Mouse (Mus musculus) testis, adult 2 months (tissue): Measurements from ENCODE around the gene Ugt1a9. TPM values are rescaled to one million over a fixed set of nuclear protein-coding genes. Genes with fewer than 3 reads are reported as not detected.

Source experiments
- H3K27ac ChIP-seq: fragments of 200-500 bp; 2 replicates; pipeline ENCODE4 v1.5.1; 2012; ENCODE audit warnings: low read depth, low read length; ENCODE audit not compliant: control insufficient read depth, insufficient read depth
- H3K27me3 ChIP-seq: fragments of 200-500 bp; 2 replicates; pipeline ENCODE4 v1.6.1; 2012; ENCODE audit warnings: mild to moderate bottlenecking, low read length, moderate library complexity; ENCODE audit not compliant: control insufficient read depth, insufficient read depth
- H3K36me3 ChIP-seq: fragments of 200-500 bp; 2 replicates; pipeline ENCODE4 v1.6.1; 2012; ENCODE audit warnings: mild to moderate bottlenecking, low read length; ENCODE audit not compliant: control insufficient read depth, insufficient read depth
- H3K4me1 ChIP-seq: fragments of 200-500 bp; 2 replicates; pipeline ENCODE4 v1.6.1; 2012; ENCODE audit warnings: low read length; ENCODE audit not compliant: control insufficient read depth, insufficient read depth
- H3K4me3 ChIP-seq: fragments of 200-500 bp; 2 replicates; pipeline ENCODE4 v1.5.1; 2012; ENCODE audit warnings: low read depth, mild to moderate bottlenecking, low read length, moderate library complexity, mixed read lengths; ENCODE audit not compliant: control insufficient read depth
- CTCF ChIP-seq: fragments of 200-500 bp; IDR thresholded peaks from 2 replicates; pipeline ENCODE4 v1.5.1; 2012; ENCODE audit warnings: low read depth, mild to moderate bottlenecking, inconsistent platforms, low read length, moderate library complexity; ENCODE audit not compliant: control insufficient read depth, insufficient read depth, insufficient replicate concordance
- POLR2A ChIP-seq: fragments of 200-500 bp; IDR thresholded peaks from 2 replicates; pipeline ENCODE4 v1.6.1; 2012; ENCODE audit warnings: low read depth, mild to moderate bottlenecking, inconsistent platforms, low read length, moderate library complexity; ENCODE audit not compliant: control insufficient read depth
- polyA plus RNA-seq: library from polyadenylated mRNA; depleted of rRNA; stranded (reverse); fragments of >200 nt; gene quantifications from 2 replicates; pipeline ENCODE4 v1.2.3, GENCODE M21; 2012

The Ugt1a9 gene
- polyA plus RNA-seq, 1 experiment = 0.06 TPM

DNA sequence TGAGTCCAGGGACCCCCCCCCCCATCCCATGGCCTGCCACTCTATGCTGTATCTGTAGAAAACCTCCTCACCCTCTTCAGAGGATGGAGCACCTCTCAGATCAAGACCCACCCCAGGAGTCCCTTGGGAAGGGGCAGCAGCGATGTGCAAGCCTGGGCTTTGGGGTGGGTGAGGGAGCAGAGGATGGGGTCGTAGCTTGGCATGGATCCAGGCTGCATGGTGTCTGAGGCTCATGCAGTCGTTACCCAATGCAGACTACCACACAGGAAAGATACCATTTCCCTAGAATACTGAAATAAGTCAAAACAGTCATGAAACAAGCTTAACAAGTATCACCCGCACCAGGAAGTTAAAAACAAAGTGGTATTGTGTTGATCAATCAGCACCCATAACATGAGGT, 178.1 kb downstream of the Ugt1a9 start:
- H3K27ac ChIP-seq = no peak overlapping the region
- H3K4me1 ChIP-seq = no peaks in the 10 kb centered on the region
- TF ChIP-seq POLR2A (no peak), CTCF (no peak)
- H3K27me3 ChIP-seq = no peaks in the 10 kb centered on the region
- H3K36me3 ChIP-seq = no peaks in the 10 kb centered on the region
- no peak overlapping the region for H3K4me3 ChIP-seq

DNA sequence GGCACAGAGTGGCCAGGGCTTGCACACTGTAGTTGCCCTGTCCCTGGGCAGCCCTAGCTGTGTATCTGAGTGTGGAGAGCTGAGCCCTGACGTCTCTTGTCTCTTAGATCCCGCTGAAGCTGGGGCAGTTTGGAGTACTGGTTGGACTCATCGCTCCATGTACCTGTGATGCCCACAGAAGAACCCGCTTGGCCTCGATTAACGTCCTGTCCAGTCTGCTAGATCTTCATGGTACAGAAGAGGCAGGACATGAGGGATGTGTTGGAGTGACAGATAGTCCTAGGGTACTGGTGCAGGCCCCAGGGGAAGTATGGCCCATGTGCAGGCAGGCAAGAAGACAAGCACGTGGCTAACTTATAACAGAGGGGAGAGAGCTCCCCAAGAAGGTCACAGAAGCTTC, 179.0 kb downstream of the Ugt1a9 start:
- Histone ChIP-seq H3K4me1 (no peaks in the 10 kb centered on the region), H3K27me3 (no peaks in the 10 kb centered on the region), H3K27ac (no peak overlapping the region), H3K36me3 (no peaks in the 10 kb centered on the region), H3K4me3 (no peak overlapping the region)
- TF ChIP-seq CTCF (no peak), POLR2A (no peak)

DNA sequence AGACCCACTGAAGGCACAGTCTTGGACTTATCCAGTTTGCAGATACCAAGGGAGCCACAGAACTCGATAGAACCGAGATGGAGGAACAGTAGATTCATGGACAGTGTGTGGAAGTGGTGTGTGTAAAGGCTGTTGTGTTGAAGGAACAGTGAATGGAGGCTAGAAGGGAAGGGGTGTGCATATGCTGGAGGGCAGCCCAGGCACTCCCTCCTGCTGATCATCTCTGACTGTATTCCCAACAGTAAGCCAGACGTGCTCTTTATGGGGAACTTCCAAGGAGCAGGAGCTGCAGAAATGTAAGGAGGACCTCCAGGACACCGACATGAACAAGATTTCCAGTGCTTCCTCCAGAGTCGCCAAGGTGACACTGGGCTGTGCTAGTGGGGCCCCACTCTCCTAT, 179.4 kb downstream of the Ugt1a9 start:
- Histone ChIP-seq H3K4me3 (no peak overlapping the region), H3K36me3 (no peaks in the 10 kb centered on the region), H3K27ac (no peak overlapping the region), H3K4me1 (no peaks in the 10 kb centered on the region), H3K27me3 (no peaks in the 10 kb centered on the region)
- TF ChIP-seq CTCF (no peak), POLR2A (no peak)

- Histone ChIP-seq H3K4me1 (no peaks in the 10 kb centered on the region), H3K4me3 (no peak overlapping the region), H3K36me3 (no peaks in the 10 kb centered on the region), H3K27ac (no peak overlapping the region), H3K27me3 (no peaks in the 10 kb centered on the region)
- TF ChIP-seq CTCF (no peak), POLR2A (no peak)
Measured at GRCm38 (mm10) chr1:88253106-88253505, 182.5 kb downstream of the Ugt1a9 start.

DNA sequence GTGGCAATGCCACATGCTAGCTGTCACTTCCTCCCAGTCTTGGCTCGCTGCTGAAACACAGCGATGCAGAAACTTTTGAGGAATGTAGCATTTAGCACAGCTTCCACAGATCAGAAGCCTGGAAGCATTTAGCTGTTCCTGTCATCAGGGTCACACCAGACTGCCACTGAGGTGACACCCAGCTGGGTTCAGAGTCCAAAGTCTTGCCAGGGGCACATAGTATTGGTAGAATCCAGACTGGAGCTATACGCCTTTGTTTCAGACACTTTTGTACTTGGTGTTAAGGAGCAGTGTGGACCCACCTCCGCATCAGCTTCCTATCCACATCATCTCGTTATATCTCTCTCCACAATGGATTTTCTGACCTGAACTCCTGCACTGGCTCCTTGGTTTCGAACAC, 182.9 kb downstream of the Ugt1a9 start:
- H3K36me3 ChIP-seq = no peaks in the 10 kb centered on the region
- H3K27me3 ChIP-seq = no peaks in the 10 kb centered on the region
- H3K4me1 ChIP-seq = no peaks in the 10 kb centered on the region
- TF ChIP-seq CTCF (no peak), POLR2A (no peak)
- no peak overlapping the region for H3K4me3 ChIP-seq
- H3K27ac ChIP-seq = no peak overlapping the region

GRCm38 (mm10) chr1:88254793-88255465, 184.3 kb downstream of the Ugt1a9 start:
- no peak for TF ChIP-seq POLR2A
- TF ChIP-seq CTCF = no peak
- Histone ChIP-seq H3K36me3 (no peaks in the 10 kb centered on the region), H3K27ac (no peak overlapping the region), H3K27me3 (no peaks in the 10 kb centered on the region), H3K4me3 (no peak overlapping the region), H3K4me1 (no peaks in the 10 kb centered on the region; the same call in 1 of the 2 replicates)

GRCm38 (mm10) chr1:88255466-88255857, 184.9 kb downstream of the Ugt1a9 start:
- Histone ChIP-seq H3K36me3 (no peaks in the 10 kb centered on the region), H3K4me3 (no peak overlapping the region), H3K4me1 (no peaks in the 10 kb centered on the region; the same call in 1 of the 2 replicates), H3K27ac (no peak overlapping the region), H3K27me3 (no peaks in the 10 kb centered on the region)
- TF ChIP-seq POLR2A = no peak
- no peak for TF ChIP-seq CTCF
